Mouse (Mus musculus): Measurements from ENCODE around the gene Abhd2. TPM values are rescaled to one million over a fixed set of nuclear protein-coding genes. Genes with fewer than 3 reads are reported as not detected.
"Not testable (repeated sequence)": the region's sequence is repeated elsewhere in the genome, so short reads cannot be mapped to it uniquely, and the experiment has no call there.

The Abhd2 gene
- polyA plus RNA-seq, 1 experiment = 32.5 TPM

DNA sequence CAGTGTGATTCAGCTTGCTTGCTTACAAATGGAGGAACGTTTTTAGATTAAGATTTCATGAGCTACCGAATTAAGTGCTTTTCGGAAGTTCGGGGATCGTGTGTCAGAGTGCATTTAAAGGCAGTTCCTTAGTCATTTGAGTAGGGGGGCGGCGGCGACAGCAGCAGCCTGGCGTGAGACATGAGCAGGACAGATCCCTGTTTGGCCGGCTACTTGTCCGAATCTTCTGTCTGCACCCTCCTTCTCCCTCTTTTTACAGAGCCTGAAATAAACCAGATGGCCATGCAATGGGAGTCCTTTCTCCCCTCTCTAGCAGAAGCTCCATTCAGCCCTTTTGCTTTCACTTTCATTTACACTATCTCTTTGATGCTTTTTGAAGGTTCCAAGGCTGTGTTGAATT, 2.3 kb downstream of the Abhd2 start:
- H3K36me3 ChIP-seq (ENCODE audit: control insufficient read depth, insufficient read depth, low read length) = no peaks in the 10 kb centered on the region
- DNase-seq = no peak
- no peak for TF ChIP-seq CTCF (IDR thresholded peaks at IDR 0.05; ENCODE audit: borderline replicate concordance, control insufficient read depth, extremely low read depth, insufficient read depth, low read length, poor library complexity)
- no peak for TF ChIP-seq POLR2A (IDR thresholded peaks at IDR 0.05; ENCODE audit: control insufficient read depth, extremely low read depth, insufficient read depth, low read length, poor library complexity)
- H3K27ac ChIP-seq (ENCODE audit: control insufficient read depth, insufficient read depth, low read length) = peak overlapping the region; percentile 33; the same call in 1 of the 2 replicates
- peak overlapping the region; percentile 77 for H3K4me3 ChIP-seq (ENCODE audit: control insufficient read depth, insufficient read depth, low read length)
- no peaks in the 10 kb centered on the region for H3K27me3 ChIP-seq (ENCODE audit: control insufficient read depth, insufficient read depth, low read length)
- WGBS = 37% methylated on average over 11 of the region's 11 CpGs
- H3K4me1 ChIP-seq (replicated peaks; ENCODE audit: control insufficient read depth, insufficient read depth, low read length) = peaks cover 57% of the 10 kb centered on the region

DNA sequence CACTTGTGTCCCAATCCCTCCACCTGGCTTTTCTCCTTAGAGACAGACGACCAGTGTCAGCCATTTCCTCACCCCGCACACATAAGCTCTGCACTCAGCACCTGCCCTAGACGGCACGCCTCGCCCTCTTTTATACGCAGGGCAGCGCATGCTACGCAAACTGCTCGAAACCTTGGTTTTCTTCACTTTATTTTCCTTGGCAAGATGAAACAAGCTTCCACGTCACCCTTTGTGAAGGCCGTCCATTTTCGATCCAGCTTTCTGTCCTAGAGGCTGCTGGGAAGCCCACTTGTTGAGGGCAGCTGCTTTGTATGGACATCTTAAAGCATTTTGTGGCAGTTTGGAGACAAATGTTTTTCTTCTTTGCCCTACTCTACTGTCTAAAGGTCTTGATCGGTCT, 5.4 kb downstream of the Abhd2 start:
- 90% methylated on average over 13 of the region's 13 CpGs for WGBS
- Histone ChIP-seq H3K4me3 (ENCODE audit: control insufficient read depth, insufficient read depth, low read length) (no peak overlapping the region), H3K4me1 (replicated peaks; ENCODE audit: control insufficient read depth, insufficient read depth, low read length) (peaks cover 48% of the 10 kb centered on the region), H3K36me3 (ENCODE audit: control insufficient read depth, insufficient read depth, low read length) (no peaks in the 10 kb centered on the region), H3K27ac (ENCODE audit: control insufficient read depth, insufficient read depth, low read length) (no peak overlapping the region; the same call in 1 of the 2 replicates), H3K27me3 (ENCODE audit: control insufficient read depth, insufficient read depth, low read length) (no peaks in the 10 kb centered on the region)
- TF ChIP-seq CTCF (IDR thresholded peaks at IDR 0.05; ENCODE audit: borderline replicate concordance, control insufficient read depth, extremely low read depth, insufficient read depth, low read length, poor library complexity) (no peak), POLR2A (IDR thresholded peaks at IDR 0.05; ENCODE audit: control insufficient read depth, extremely low read depth, insufficient read depth, low read length, poor library complexity) (no peak)
- DNase-seq = no peak

DNA sequence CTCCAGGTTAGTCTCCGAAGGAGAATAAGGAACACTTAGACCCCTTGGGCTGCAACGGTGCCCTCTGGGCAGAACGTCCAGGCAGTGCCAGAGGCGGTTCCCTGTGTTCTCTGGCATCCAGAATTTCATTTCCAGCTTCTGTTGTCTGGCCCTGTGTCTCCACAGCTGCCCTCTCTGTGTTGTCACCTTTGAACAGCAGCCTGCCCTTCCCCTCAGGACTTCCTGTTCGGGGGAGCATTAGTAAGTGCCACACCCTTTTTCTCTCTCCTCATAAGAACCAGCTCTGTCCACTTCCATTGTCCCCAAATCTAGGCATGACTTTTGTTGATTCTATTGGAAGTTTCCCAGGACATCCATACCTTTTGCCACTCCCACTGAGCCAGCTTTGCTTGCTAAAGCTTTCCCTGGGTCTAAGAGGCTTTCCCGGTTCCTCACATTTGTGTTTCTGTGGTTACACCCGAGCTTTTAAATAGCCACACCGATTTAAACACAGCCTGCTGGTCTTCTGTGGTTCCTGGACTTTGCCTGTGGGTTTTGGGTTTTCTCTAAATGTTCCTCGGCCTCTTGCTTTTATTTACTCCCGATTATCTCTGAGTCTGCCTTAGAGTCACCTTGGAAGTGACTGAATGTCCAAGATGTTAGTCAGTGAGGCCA, 6.5 kb downstream of the Abhd2 start:
- Histone ChIP-seq H3K4me3 (ENCODE audit: control insufficient read depth, insufficient read depth, low read length) (no peak overlapping the region), H3K27ac (ENCODE audit: control insufficient read depth, insufficient read depth, low read length) (no peak overlapping the region), H3K4me1 (replicated peaks; ENCODE audit: control insufficient read depth, insufficient read depth, low read length) (peaks cover 39% of the 10 kb centered on the region), H3K27me3 (ENCODE audit: control insufficient read depth, insufficient read depth, low read length) (no peaks in the 10 kb centered on the region), H3K36me3 (ENCODE audit: control insufficient read depth, insufficient read depth, low read length) (no peaks in the 10 kb centered on the region)
- DNase-seq = no peak
- WGBS = 30% methylated on average over 10 of the region's 10 CpGs
- TF ChIP-seq POLR2A (IDR thresholded peaks at IDR 0.05; ENCODE audit: control insufficient read depth, extremely low read depth, insufficient read depth, low read length, poor library complexity) = no peak
- no peak for TF ChIP-seq CTCF (IDR thresholded peaks at IDR 0.05; ENCODE audit: borderline replicate concordance, control insufficient read depth, extremely low read depth, insufficient read depth, low read length, poor library complexity)

DNA sequence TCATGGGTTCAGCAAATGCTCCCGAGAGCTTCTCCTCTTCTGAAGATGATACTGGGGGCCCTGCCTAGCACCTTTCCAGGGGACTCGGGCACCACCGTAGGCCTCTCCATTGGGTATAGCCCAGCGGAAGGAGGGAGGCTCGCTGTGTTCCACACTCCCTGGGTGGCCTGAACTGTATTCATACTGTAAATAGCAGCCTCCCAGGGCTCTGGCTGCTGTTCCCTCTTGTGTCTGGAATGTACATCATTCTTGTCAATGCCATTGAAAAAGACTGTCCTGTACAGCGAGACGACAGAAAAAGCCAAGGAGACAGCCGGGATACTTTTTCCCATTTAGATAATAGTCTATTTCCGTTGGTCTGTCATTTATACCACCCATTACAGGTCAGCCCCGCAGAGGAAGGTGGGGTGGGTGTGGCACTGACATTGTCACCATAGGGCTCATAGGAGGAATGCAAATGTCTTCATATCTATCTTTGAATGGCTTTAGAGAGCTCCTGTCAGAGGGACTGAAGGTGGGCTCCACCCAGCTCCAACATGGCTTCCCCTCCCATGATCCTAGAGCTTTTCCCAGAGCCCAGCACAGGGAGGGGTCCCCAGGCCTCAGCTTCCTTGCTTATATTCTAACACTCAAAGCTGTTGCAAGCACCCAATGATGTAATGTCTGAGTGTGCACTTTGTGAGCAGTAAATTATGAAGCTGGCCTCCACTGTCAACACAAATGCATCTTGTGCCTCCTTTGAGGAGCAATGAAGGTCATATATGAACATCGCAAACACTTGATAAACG, 10.1 kb downstream of the Abhd2 start:
- Histone ChIP-seq H3K4me1 (replicated peaks; ENCODE audit: control insufficient read depth, insufficient read depth, low read length) (peaks cover 31% of the 10 kb centered on the region), H3K36me3 (ENCODE audit: control insufficient read depth, insufficient read depth, low read length) (no peaks in the 10 kb centered on the region), H3K27ac (ENCODE audit: control insufficient read depth, insufficient read depth, low read length) (no peak overlapping the region), H3K4me3 (ENCODE audit: control insufficient read depth, insufficient read depth, low read length) (no peak overlapping the region), H3K27me3 (ENCODE audit: control insufficient read depth, insufficient read depth, low read length) (no peaks in the 10 kb centered on the region)
- WGBS = 97% methylated on average over 12 of the region's 12 CpGs
- TF ChIP-seq CTCF (IDR thresholded peaks at IDR 0.05; ENCODE audit: borderline replicate concordance, control insufficient read depth, extremely low read depth, insufficient read depth, low read length, poor library complexity) (no peak), POLR2A (IDR thresholded peaks at IDR 0.05; ENCODE audit: control insufficient read depth, extremely low read depth, insufficient read depth, low read length, poor library complexity) (no peak)
- no peak for DNase-seq

DNA sequence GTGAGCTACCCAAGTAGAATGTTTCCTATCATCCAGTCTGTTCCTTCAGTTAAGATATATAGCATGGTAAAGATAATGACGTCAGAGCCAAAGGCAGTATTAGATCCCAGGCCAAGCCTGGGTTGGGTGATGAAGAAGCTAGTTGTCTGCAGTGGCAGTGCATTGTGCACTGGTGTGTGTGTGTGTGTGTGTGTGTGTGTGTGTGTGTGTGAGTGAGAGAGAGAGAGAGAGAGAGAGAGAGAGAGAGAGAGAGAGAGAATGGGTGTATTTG, 10.6 kb downstream of the Abhd2 start:
- WGBS = 100% methylated on average over 1 of the region's 1 CpGs
- not testable (repeated sequence) for H3K27ac ChIP-seq (ENCODE audit: control insufficient read depth, insufficient read depth, low read length); H3K36me3 ChIP-seq (ENCODE audit: control insufficient read depth, insufficient read depth, low read length); H3K4me3 ChIP-seq (ENCODE audit: control insufficient read depth, insufficient read depth, low read length); DNase-seq; H3K27me3 ChIP-seq (ENCODE audit: control insufficient read depth, insufficient read depth, low read length)
- peaks cover 28% of the 10 kb centered on the region for H3K4me1 ChIP-seq (replicated peaks; ENCODE audit: control insufficient read depth, insufficient read depth, low read length)

DNA sequence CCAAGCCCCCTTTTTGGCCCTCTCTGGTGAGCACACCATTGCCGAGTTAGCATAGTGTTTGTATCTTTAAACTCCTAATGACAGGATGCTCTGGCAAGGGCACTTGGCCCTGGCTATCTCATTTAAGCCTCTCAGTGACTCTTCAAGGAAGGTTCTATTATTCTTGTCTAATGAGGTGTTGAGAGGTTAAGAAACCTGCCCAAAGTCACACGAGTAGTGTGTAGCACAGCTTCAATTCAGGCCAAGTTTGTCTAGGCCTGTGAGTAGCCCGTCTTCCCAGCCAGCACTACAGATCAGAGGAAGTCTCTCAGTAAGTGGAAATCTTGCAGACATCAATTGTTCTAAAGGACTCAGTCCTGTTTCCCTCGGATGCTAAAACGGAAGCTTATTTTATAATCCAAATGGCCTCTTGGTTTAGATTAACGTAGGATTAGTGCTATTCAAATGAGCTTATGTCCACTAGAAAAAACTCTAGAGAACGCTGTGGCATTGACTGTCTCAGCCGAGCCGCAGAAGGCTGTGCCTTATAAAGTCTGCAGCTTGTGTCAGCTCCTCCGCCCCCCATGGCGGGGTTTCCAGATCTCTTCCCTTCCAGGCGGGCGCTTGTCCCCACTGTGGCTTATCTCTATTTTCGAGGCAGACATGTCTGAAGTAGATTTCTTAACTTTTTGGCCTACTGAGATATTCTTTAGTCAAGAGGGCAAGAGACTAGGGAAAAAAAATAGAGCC, 11.3 kb downstream of the Abhd2 start:
- Histone ChIP-seq H3K36me3 (ENCODE audit: control insufficient read depth, insufficient read depth, low read length) (no peaks in the 10 kb centered on the region), H3K4me1 (replicated peaks; ENCODE audit: control insufficient read depth, insufficient read depth, low read length) (peaks cover 22% of the 10 kb centered on the region), H3K27me3 (ENCODE audit: control insufficient read depth, insufficient read depth, low read length) (no peaks in the 10 kb centered on the region), H3K27ac (ENCODE audit: control insufficient read depth, insufficient read depth, low read length) (no peak overlapping the region), H3K4me3 (ENCODE audit: control insufficient read depth, insufficient read depth, low read length) (no peak overlapping the region)
- 94% methylated on average over 14 of the region's 14 CpGs for WGBS
- DNase-seq = no peak
- no peak for TF ChIP-seq POLR2A (IDR thresholded peaks at IDR 0.05; ENCODE audit: control insufficient read depth, extremely low read depth, insufficient read depth, low read length, poor library complexity)
- no peak for TF ChIP-seq CTCF (IDR thresholded peaks at IDR 0.05; ENCODE audit: borderline replicate concordance, control insufficient read depth, extremely low read depth, insufficient read depth, low read length, poor library complexity)

Measured in thymus, adult 2 months (tissue).